Mouse (Mus musculus) left cerebral cortex, postnatal 4 days (tissue): ENCODE measurements around the gene Sypl. TPM values are rescaled to one million over a fixed set of nuclear protein-coding genes. Genes with fewer than 3 reads are reported as not detected.
A peak's percentile ranks its signal among the peaks of the same experiment; 100 is the strongest.

Experiments used
- DNase-seq: peaks from one replicate; pipeline ENCODE4 v3.0.0-alpha.2; 2022
- intact Hi-C: fragments of 180-260 bp; cut with DNase I; formaldehyde crosslinking; loops from one replicate; pipeline ENCODE4 v1.15.1; 2025
- total RNA-seq, 2 experiments: library from RNA; stranded (reverse); gene quantifications; 2 replicates each; pipeline ENCODE4 v1.2.3; 2021

Sypl gene
- total RNA-seq, 2 experiments from 2014 or later = 32.2 TPM

DNA sequence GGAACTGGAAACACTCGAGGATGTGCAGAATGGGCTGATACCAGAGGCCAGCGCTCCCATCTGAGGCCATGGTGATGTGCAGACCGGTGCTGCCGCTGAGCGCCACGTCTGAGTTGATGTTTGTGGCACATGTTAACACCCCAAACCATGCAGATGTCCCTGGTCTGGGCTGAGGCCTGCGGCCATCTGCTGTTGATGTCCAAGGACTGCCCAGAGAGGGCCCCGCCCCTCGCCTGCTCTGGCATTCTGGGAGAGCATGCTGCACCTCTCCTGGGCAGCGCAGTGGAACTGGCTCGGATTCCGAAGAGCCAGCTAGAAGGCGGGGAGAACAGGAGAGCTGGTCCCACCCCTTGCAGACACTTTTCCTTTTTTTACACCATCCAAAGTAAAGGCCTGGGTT, 75.0 kb downstream of the Sypl start:
- peak; percentile 34 for DNase-seq

More for the DNA sequence above, 75.0 kb downstream of the Sypl start:
- intact Hi-C loops = loop anchor here (5.0 to 10.0 kb wide), 3 partner anchors 79 to 396 kb away; partner anchors contain the start of gene Twistnb

Other genes with a start within 250 kb of the Sypl start
- 10 to 100 TPM; 40.0 to 44.2 TPM for gene Nampt, start 134.3 kb upstream of the Sypl start, total RNA-seq
- 1 to 10 TPM in 1 of 2 experiments, under 1 TPM in 1; 0.76 to 1.4 TPM for gene Cdhr3, start 139.0 kb downstream of the Sypl start, total RNA-seq
- gene Atxn7l1, start 193.8 kb downstream of the Sypl start, total RNA-seq = 10 to 100 TPM; 61.4 to 62.9 TPM